Mouse (Mus musculus): ENCODE measurements around the gene Pip4k2b.

The Pip4k2b gene

GRCm38 (mm10) chr11:97687061-97687460, 57.4 kb downstream of the Pip4k2b start:
- no peak for DNase-seq

- no peak for DNase-seq
These were observed 58.1 kb downstream of the Pip4k2b start for GRCm38 (mm10) chr11:97686322-97686908.

- peak; percentile 81 for DNase-seq
These were observed 58.7 kb downstream of the Pip4k2b start, which contains the start of gene Cisd3 for GRCm38 (mm10) chr11:97685613-97686321. Cisd3 (plus strand) TSS chr11:97685826.

GRCm38 (mm10) chr11:97684766-97685165, 59.7 kb downstream of the Pip4k2b start:
- DNase-seq: no peak

- DNase-seq: no peak
These were observed 60.3 kb downstream of the Pip4k2b start for GRCm38 (mm10) chr11:97684063-97684680.

- DNase-seq: no peak
These were observed 61.9 kb downstream of the Pip4k2b start for GRCm38 (mm10) chr11:97682504-97683055.

- no peak for DNase-seq
These were observed 64.1 kb downstream of the Pip4k2b start for GRCm38 (mm10) chr11:97680430-97680829.

GRCm38 (mm10) chr11:97678301-97678700, 66.2 kb downstream of the Pip4k2b start:
- no peak for DNase-seq

GRCm38 (mm10) chr11:97677842-97678241, 66.7 kb downstream of the Pip4k2b start:
- no peak for DNase-seq

- DNase-seq: no peak
These were observed 67.1 kb downstream of the Pip4k2b start for GRCm38 (mm10) chr11:97677381-97677780.

GRCm38 (mm10) chr11:97676050-97676754, 68.3 kb downstream of the Pip4k2b start:
- no peak for DNase-seq

GRCm38 (mm10) chr11:97673148-97673547, 71.4 kb downstream of the Pip4k2b start:
- no peak for DNase-seq

GRCm38 (mm10) chr11:97671177-97671527, 73.4 kb downstream of the Pip4k2b start:
- DNase-seq: no peak

GRCm38 (mm10) chr11:97670234-97671176, 74.0 kb downstream of the Pip4k2b start:
- no peak for DNase-seq

GRCm38 (mm10) chr11:97669829-97670228, 74.7 kb downstream of the Pip4k2b start:
- DNase-seq: peak; percentile 71

GRCm38 (mm10) chr11:97669268-97669667, 75.2 kb downstream of the Pip4k2b start:
- DNase-seq: no peak

- no peak for DNase-seq
These were observed 76.3 kb downstream of the Pip4k2b start for GRCm38 (mm10) chr11:97668160-97668559.

GRCm38 (mm10) chr11:97666794-97667193, 77.7 kb downstream of the Pip4k2b start:
- no peak for DNase-seq

GRCm38 (mm10) chr11:97666221-97666620, 78.3 kb downstream of the Pip4k2b start:
- DNase-seq: no peak

GRCm38 (mm10) chr11:97665431-97665830, 79.1 kb downstream of the Pip4k2b start:
- DNase-seq: no peak

Data from right cerebral cortex, postnatal 14 days (tissue).